Mouse (Mus musculus): ENCODE measurements around the gene Ccnjl. TPM values are rescaled to one million over a fixed set of nuclear protein-coding genes. Genes with fewer than 3 reads are reported as not detected.
A peak's percentile ranks its signal among the peaks of the same experiment; 100 is the strongest.

Gene Ccnjl
- polyA plus RNA-seq, 1 experiment from 2014 or later: 16.6 TPM

DNA sequence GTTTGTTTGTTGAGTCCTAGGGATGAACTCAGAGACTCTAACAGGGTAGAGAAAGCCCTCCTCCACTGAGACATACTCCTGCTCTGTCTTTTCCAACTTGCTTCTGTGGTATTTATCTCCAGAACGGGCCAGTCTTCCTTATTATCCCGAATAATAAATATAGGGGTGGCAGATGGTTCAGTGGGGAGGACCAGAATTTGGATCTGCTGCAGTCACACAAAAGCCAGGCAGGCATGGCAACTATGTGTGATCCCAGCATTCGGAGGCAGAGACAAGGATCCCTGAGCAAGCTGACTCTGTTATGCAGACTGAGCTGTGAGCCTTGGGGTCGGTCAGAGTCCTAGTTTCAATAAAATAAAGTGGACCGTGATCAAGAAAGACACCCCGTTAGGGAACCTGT lies 27.3 kb upstream of the Ccnjl start:
- no peaks in the 10 kb centered on the region for H3K4me1 ChIP-seq (replicated peaks)
- no peak overlapping the region for H3K9ac ChIP-seq
- no peaks in the 10 kb centered on the region for H3K27me3 ChIP-seq (replicated peaks)
- H3K36me3 ChIP-seq: no peaks in the 10 kb centered on the region
- no peaks in the 10 kb centered on the region for H3K9me3 ChIP-seq
- WGBS: 83% methylated on average over 6 of the region's 6 CpGs
- H3K27ac ChIP-seq: no peak overlapping the region
- ATAC-seq: no peak
- no peak overlapping the region for H3K4me3 ChIP-seq (replicated peaks)
- H3K4me2 ChIP-seq (replicated peaks): no peak overlapping the region

DNA sequence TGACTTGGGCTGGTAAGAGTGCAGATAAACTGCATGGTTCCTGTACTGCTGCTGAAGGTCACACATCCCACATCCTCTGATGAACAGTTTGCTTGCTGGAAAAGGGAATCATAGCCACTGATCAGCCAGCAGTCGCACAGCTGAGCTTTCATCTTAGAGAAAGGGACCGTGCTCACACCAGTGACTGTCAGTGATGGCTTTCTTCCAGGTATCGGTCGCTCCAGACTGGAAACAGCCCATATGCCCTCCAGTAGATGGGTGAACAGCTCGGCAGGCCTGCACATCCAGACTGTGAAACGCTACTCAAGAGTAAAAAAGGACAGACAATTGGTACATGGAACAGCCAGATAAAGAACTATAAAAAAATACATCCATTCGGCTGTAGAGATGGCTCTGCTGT lies 23.4 kb upstream of the Ccnjl start:
- Histone ChIP-seq H3K9ac (no peak overlapping the region), H3K9me3 (no peaks in the 10 kb centered on the region), H3K27ac (no peak overlapping the region), H3K4me1 (replicated peaks) (no peaks in the 10 kb centered on the region), H3K4me2 (replicated peaks) (no peak overlapping the region), H3K36me3 (no peaks in the 10 kb centered on the region), H3K27me3 (replicated peaks) (no peaks in the 10 kb centered on the region), H3K4me3 (replicated peaks) (no peak overlapping the region)
- no peak for ATAC-seq
- 91% methylated on average over 7 of the region's 7 CpGs for WGBS

DNA sequence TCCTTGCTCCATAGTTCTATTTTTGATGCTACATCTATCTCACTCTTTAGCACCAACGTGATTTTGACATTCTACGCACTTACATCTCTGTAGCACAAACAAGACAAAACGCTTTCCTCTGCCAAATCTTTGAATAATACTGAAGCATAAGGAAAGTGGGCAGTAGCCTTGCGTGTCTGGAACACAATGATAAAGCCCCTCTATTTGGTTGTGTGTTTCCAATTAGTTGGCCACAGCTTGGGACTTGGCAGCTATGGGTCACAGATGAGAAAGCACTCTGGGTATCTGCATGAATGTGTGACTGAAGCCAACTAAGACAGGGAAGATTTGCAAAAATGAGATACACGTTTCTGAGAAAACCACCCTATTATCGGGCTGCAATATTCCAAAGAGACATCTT lies 20.6 kb upstream of the Ccnjl start:
- no peak for ATAC-seq
- Histone ChIP-seq H3K27me3 (replicated peaks) (no peaks in the 10 kb centered on the region), H3K4me1 (replicated peaks) (no peaks in the 10 kb centered on the region), H3K4me2 (replicated peaks) (no peak overlapping the region), H3K9me3 (no peaks in the 10 kb centered on the region), H3K27ac (no peak overlapping the region), H3K9ac (no peak overlapping the region), H3K36me3 (no peaks in the 10 kb centered on the region), H3K4me3 (replicated peaks) (no peak overlapping the region)
- WGBS: 79% methylated on average over 6 of the region's 6 CpGs

DNA sequence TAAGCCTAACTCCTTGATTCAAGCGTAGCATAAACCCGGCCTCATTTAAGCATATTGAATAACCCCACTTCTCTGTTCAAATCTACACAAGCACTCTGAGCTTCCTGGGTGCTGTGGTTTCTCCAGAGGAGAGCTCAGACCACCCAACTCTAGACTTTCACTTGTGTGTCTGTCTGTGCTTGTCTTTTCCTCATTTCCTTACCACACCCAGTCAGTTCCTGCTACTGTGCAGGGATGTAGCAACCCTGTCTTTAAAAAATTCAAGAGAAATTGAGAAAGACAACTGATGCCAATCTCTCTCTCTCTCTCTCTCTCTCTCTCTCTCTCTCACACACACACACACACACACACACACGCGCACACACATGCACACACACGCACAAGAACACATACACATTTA lies 18.7 kb upstream of the Ccnjl start:
- no peaks in the 10 kb centered on the region for H3K9me3 ChIP-seq
- WGBS: 91% methylated on average over 5 of the region's 5 CpGs
- ATAC-seq: no peak

DNA sequence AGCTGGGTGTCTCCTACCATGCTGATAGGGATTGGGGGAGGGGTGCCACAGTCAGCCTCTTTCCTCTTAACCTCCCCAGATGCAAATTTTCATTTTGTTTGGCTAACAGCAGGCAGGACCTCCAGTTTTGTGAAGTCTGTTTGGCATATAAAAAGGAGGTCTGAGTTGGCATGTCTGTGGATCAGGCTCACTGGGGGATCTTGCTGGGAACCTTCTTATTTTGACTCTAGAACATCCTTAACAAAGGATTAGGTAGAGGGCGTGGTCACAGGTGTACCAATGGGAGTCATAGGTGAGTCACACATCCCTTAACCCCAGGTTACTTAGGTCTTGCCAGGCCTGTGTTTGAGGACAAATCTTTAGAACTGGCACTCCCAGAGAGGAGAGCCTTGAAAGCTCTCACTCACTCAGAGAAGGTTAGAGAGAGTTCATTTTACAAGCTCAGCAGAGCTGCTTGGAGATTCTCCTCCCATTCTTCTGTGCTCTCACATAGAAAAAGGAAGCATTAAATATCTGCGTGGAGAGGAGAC lies 15.9 kb upstream of the Ccnjl start:
- no peak for ATAC-seq
- Histone ChIP-seq H3K4me3 (replicated peaks) (no peak overlapping the region), H3K9me3 (no peaks in the 10 kb centered on the region), H3K4me1 (replicated peaks) (no peaks in the 10 kb centered on the region), H3K4me2 (replicated peaks) (no peak overlapping the region), H3K9ac (no peak overlapping the region), H3K27me3 (replicated peaks) (no peaks in the 10 kb centered on the region), H3K27ac (no peak overlapping the region), H3K36me3 (no peaks in the 10 kb centered on the region)
- 63% methylated on average over 2 of the region's 2 CpGs for WGBS

More for the DNA sequence above, 18.7 kb upstream of the Ccnjl start:
- Histone ChIP-seq H3K4me2 (replicated peaks) (no peak overlapping the region), H3K4me3 (replicated peaks) (no peak overlapping the region), H3K36me3 (no peaks in the 10 kb centered on the region), H3K4me1 (replicated peaks) (no peaks in the 10 kb centered on the region), H3K9ac (no peak overlapping the region), H3K27me3 (replicated peaks) (no peaks in the 10 kb centered on the region), H3K27ac (no peak overlapping the region)

DNA sequence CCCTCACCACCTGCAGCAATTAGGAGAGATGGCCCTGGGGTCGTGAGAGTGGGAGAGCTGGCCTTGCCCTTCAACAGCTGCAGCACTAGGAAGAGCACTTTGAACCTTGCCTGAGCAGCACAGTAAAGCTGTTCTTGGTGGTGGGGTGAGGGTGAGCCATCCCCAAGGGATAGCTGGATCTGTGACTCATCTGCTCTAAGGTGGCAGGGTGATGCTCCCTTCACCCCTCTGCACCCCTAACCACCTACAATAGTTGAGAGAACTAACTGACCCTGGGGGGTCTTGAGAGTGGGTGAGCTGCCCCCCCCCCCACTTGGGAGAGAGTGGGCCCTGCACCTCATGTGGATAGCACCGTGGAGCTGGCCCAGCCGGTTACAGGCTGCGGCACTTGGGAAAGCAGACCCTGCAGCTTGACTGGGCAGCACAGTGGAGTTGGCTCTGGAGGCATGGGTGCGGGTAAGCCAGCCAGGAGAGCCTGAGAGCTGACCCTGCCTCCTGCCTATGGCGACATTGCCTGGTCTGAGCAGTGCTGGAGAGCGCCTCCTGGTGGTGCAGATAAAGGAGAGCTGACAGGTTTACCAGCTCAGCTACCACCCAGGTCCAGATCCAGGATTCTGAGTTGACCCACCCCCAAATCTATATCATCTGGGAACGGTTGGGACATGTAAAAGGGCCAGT lies 12.1 kb upstream of the Ccnjl start:
- H3K4me1 ChIP-seq (replicated peaks): no peaks in the 10 kb centered on the region
- no peak overlapping the region for H3K4me3 ChIP-seq (replicated peaks)
- H3K4me2 ChIP-seq (replicated peaks): no peak overlapping the region
- no peak overlapping the region for H3K9ac ChIP-seq
- 37% methylated on average over 8 of the region's 8 CpGs for WGBS
- H3K27me3 ChIP-seq (replicated peaks): no peaks in the 10 kb centered on the region
- H3K36me3 ChIP-seq: no peaks in the 10 kb centered on the region
- H3K9me3 ChIP-seq: no peaks in the 10 kb centered on the region
- ATAC-seq: peak; percentile 26
- no peak overlapping the region for H3K27ac ChIP-seq

DNA sequence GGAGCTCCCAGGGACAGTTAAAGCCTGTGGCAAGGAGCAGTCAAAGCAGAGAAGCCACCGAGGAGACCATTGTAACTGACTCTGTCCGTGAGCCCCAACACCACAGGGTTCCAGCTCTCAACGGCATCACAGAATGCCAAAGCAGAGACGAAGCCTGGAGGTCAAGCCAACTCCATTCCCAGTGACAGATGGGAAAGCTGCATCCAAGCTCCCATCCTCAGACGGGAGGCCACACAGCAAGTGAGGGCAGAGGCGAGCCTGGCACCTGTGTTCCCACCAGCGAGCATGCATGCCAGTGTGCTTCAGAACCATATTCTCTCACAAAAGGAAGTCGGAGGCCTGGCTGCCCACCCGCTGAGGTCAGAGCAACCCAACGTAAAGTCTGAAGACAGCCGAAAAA lies 10.9 kb upstream of the Ccnjl start:
- 80% methylated on average over 11 of the region's 11 CpGs for WGBS
- ATAC-seq: no peak

DNA sequence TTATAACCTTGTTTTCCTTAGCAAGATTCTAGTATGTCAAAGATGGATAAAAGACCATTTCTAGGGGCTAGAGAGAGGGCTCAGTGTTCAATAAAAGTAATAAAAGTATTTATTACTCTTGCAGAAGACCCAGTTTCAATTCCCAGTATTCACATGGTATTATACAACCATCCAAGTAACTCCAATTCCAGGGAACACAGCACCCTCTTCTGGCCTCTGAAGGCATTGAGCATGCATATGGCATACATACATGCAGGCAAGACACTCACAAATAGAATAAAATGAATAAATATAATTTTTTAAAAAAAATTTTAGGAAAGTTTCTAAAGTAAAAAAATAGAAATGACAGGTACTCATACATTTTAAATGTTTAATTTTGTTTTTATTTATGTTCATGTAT lies 10.5 kb upstream of the Ccnjl start:
- no peak for ATAC-seq
- Histone ChIP-seq H3K4me3 (replicated peaks) (no peak overlapping the region), H3K27me3 (replicated peaks) (no peaks in the 10 kb centered on the region), H3K4me1 (replicated peaks) (no peaks in the 10 kb centered on the region), H3K36me3 (no peaks in the 10 kb centered on the region), H3K4me2 (replicated peaks) (no peak overlapping the region), H3K27ac (no peak overlapping the region), H3K9ac (no peak overlapping the region), H3K9me3 (no peaks in the 10 kb centered on the region)

More for the DNA sequence above, 10.9 kb upstream of the Ccnjl start:
- no peaks in the 10 kb centered on the region for H3K4me1 ChIP-seq (replicated peaks)
- no peak overlapping the region for H3K27ac ChIP-seq
- H3K9ac ChIP-seq: no peak overlapping the region
- no peaks in the 10 kb centered on the region for H3K36me3 ChIP-seq
- H3K9me3 ChIP-seq: no peaks in the 10 kb centered on the region
- no peaks in the 10 kb centered on the region for H3K27me3 ChIP-seq (replicated peaks)
- no peak overlapping the region for H3K4me3 ChIP-seq (replicated peaks)
- no peak overlapping the region for H3K4me2 ChIP-seq (replicated peaks)

DNA sequence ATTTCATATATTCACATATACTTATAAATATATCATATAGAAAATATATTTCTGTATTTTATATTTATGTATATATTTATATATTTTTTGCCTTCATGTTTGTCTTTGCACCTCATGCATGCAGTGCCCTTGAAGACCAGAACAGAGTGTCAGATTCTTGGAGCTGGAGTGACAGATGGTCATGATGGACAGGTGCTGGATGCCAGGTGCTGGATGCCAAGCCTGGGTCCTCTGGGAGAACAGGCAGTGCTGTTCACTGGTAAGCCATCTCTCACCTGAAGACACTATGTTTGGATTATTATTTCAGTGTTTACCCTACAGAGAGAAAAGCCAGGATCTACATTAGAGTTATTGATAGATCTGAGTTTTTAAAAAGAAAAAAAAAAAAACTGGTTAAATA lies 9.8 kb upstream of the Ccnjl start:
- H3K4me2 ChIP-seq (replicated peaks): no peak overlapping the region
- no peak overlapping the region for H3K9ac ChIP-seq
- no peaks in the 10 kb centered on the region for H3K27me3 ChIP-seq (replicated peaks)
- H3K36me3 ChIP-seq: no peaks in the 10 kb centered on the region
- H3K27ac ChIP-seq: no peak overlapping the region
- H3K4me1 ChIP-seq (replicated peaks): no peaks in the 10 kb centered on the region
- no peak for ATAC-seq
- no peak overlapping the region for H3K4me3 ChIP-seq (replicated peaks)
- H3K9me3 ChIP-seq: no peaks in the 10 kb centered on the region

DNA sequence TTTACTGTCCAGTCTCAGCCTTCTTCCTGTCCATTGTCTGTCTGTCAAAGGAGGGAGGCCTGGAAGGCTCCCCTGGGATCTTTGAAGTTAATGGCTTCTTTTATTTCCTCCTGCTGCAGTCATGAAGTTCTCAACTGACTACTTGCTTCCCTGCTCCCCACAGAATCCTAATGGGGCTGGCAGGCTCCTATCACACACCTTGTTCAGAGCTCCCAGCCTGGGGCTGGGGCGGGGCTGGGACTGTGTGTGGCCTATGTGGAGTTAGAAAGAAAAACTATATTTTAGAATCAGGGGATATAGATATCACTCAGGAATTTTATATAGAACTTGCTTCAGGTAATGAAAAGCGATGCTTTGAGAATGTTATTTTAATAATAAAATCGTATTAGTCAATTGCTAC lies 8.1 kb upstream of the Ccnjl start:
- no peak overlapping the region for H3K4me2 ChIP-seq (replicated peaks)
- H3K36me3 ChIP-seq: no peaks in the 10 kb centered on the region
- no peak overlapping the region for H3K4me3 ChIP-seq (replicated peaks)
- H3K9me3 ChIP-seq: no peaks in the 10 kb centered on the region
- H3K9ac ChIP-seq: no peak overlapping the region
- no peak overlapping the region for H3K27ac ChIP-seq
- ATAC-seq: peak; percentile 53
- WGBS: 80% methylated on average over 3 of the region's 3 CpGs
- H3K4me1 ChIP-seq (replicated peaks): no peaks in the 10 kb centered on the region
- no peaks in the 10 kb centered on the region for H3K27me3 ChIP-seq (replicated peaks)

DNA sequence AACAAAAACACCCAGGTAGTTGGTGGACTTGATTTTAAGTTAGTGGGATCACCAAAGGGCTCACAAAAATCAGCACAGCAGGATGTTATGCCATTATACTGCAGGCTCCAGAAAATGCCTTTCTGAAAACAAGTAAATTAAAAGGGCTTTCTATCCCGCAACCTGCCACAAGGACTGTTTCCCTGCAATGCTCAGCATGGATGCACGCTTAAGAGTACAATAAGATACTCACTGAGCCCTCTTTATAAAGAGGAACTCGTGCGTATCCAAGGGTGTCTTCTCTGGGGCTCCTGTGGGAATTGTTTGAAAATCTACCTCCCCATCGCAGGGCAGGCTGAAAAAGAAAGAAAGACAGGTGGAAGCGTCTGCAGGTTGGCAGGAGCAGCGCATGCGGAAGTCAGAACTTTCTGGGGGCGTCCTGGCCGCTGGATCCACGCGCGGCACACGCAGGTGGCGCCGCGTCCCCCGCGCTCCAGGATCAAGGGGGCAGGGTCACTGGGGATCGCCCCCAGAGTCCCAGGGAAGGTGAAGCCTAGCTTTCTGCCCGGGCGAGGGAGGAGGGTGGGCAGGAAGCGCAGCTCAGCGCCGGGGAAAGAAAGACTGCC lies 404 bp upstream of the Ccnjl start:
- ATAC-seq: peak; percentile 39
- no peaks in the 10 kb centered on the region for H3K36me3 ChIP-seq
- no peaks in the 10 kb centered on the region for H3K9me3 ChIP-seq
- WGBS: under 1% methylated on average over 24 of the region's 25 CpGs
- no peaks in the 10 kb centered on the region; the same call in none of the 2 replicates for H3K4me1 ChIP-seq (replicated peaks)
- H3K4me2 ChIP-seq (replicated peaks): peak overlapping the region; percentile 86
- peak overlapping the region; percentile 85 for H3K27ac ChIP-seq
- H3K27me3 ChIP-seq (replicated peaks): no peaks in the 10 kb centered on the region
- peak overlapping the region; percentile 88 for H3K4me3 ChIP-seq (replicated peaks)
- H3K9ac ChIP-seq: peak overlapping the region; percentile 87

DNA sequence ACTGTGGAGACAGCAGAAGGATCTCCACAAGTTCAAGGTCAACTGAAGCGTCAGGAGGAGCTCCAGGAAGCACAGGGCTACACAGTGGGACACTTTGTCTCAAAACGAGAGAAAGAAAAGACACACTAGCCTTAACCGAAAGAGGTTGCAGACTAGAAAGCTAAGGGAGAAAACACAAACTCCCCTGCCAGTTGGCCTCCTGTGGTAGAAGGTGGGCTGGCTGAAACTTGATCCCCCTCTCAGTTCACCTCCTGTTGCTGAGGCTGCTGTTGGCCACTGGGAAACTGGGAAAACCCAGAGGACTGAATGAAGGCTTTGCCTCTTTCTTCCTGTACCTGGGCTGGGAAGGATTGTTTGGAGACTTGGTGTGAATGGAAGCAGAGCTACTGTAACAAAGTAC lies 1.5 kb downstream of the Ccnjl start:
- WGBS: 26% methylated on average over 3 of the region's 3 CpGs
- Histone ChIP-seq H3K27me3 (replicated peaks) (no peaks in the 10 kb centered on the region), H3K9ac (no peak overlapping the region), H3K4me2 (replicated peaks) (peak overlapping the region; percentile 43), H3K4me1 (replicated peaks) (no peaks in the 10 kb centered on the region; the same call in none of the 2 replicates), H3K36me3 (no peaks in the 10 kb centered on the region; the same call in 1 of the 2 replicates), H3K4me3 (replicated peaks) (0 out of 2 replicates have a peak overlapping the region, but pooled peaks have one; percentile 0), H3K27ac (no peak overlapping the region), H3K9me3 (no peaks in the 10 kb centered on the region)
- no peak for ATAC-seq

DNA sequence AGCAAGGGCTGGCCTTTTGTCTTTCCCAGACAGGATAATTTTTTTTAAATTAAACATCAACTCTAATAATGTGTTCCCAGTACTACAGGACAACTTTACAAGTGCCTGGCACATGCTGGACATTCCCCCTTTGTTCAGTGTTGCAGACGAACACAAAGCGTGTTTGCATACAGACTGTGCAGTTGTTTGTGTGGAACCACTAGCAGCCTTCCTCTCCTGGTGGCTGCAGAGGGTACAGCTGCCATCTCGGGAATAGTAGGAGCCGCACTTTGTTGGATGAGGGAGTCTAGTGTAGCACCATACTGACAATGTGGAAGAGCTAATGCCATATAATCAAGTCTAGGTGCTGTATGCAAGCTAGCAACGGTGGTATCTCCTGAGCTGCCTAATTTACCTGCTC lies 3.0 kb downstream of the Ccnjl start:
- Histone ChIP-seq H3K36me3 (peaks cover 3% of the 10 kb centered on the region; the same call in 1 of the 2 replicates), H3K9me3 (no peaks in the 10 kb centered on the region), H3K4me1 (replicated peaks) (no peaks in the 10 kb centered on the region; the same call in none of the 2 replicates), H3K4me2 (replicated peaks) (no peak overlapping the region), H3K27me3 (replicated peaks) (no peaks in the 10 kb centered on the region), H3K9ac (no peak overlapping the region), H3K27ac (no peak overlapping the region), H3K4me3 (replicated peaks) (no peak overlapping the region)
- ATAC-seq: no peak
- 72% methylated on average over 5 of the region's 5 CpGs for WGBS

Measured in intestine, embryonic 15.5 days (tissue).